Mouse (Mus musculus): Measurements from ENCODE around the gene Sesn3.

DNA sequence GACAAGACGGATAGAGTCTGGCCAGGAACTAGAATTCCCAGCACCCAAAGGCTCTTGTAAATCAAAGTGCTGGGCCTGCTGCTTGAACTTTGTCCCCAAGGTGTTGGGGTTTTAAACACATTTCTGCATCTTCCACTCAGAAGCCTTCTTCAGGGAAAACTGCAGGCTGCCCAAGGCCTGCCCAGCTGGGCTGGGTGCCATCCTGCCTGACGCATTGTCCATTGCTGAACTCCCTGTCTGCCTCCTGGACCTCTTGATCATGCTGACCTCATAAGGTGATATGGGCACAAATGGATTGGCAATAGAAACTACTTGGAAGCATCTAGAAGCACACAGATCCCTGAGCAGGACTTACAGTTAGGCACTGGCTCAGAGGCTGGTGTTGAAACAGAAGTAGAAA, 103.3 kb downstream of the Sesn3 start:
- no peak for TF ChIP-seq CTCF (IDR thresholded peaks at IDR 0.05; ENCODE audit: control insufficient read depth, insufficient read depth, insufficient read length)
- no peak for TF ChIP-seq FOSL1 (IDR thresholded peaks at IDR 0.05; ENCODE audit: insufficient read depth, low read length, poor library complexity, severe bottlenecking)
- no peak for TF ChIP-seq MYOD1 (IDR thresholded peaks at IDR 0.05; ENCODE audit: control insufficient read depth, insufficient read length, low read depth)
- no peak for TF ChIP-seq MYOG (IDR thresholded peaks at IDR 0.05; ENCODE audit: control insufficient read depth, extremely low read depth, insufficient read length)

Data from C2C12 (cell line).